Mouse (Mus musculus): ENCODE data around the gene Akt2.

The Akt2 gene

GRCm38 (mm10) chr7:27673064-27673574 lies 81.8 kb downstream of the Akt2 start:
- DNase-seq = peak in 1 of 2 experiments; percentile 71

- DNase-seq = peak; percentile 68 to 70
These were observed 82.3 kb downstream of the Akt2 start for GRCm38 (mm10) chr7:27673575-27674131.

GRCm38 (mm10) chr7:27674195-27674521 lies 82.8 kb downstream of the Akt2 start:
- no peak for DNase-seq

- peak; percentile 96 to 99 for DNase-seq
These were observed 83.3 kb downstream of the Akt2 start, which contains the start of gene Map3k10 for GRCm38 (mm10) chr7:27674522-27675221. Gene Map3k10 (minus strand): TSS chr7:27674598.

- DNase-seq = no peak
These were observed 83.9 kb downstream of the Akt2 start for GRCm38 (mm10) chr7:27675222-27675612.

- DNase-seq = no peak
These were observed 91.9 kb downstream of the Akt2 start for GRCm38 (mm10) chr7:27683218-27683617.

- no peak for DNase-seq
These were observed 93.9 kb downstream of the Akt2 start for GRCm38 (mm10) chr7:27685220-27685619.

GRCm38 (mm10) chr7:27685681-27686080 lies 94.3 kb downstream of the Akt2 start:
- no peak for DNase-seq

- no peak for DNase-seq
These were observed 95.7 kb downstream of the Akt2 start for GRCm38 (mm10) chr7:27687043-27687442.

- DNase-seq = no peak
These were observed 96.5 kb downstream of the Akt2 start for GRCm38 (mm10) chr7:27687836-27688235.

GRCm38 (mm10) chr7:27688246-27688788 lies 97.0 kb downstream of the Akt2 start:
- no peak for DNase-seq

GRCm38 (mm10) chr7:27688815-27689612 lies 97.7 kb downstream of the Akt2 start, which contains the start of gene Zfp607b:
Gene Zfp607b (plus strand): TSS chr7:27689340.
- DNase-seq = peak; percentile 87 to 91

Measured in cerebellum, postnatal 25 days (tissue).